Mouse (Mus musculus): Measurements from ENCODE around the gene Gopc.
"Not testable (repeated sequence)": the region's sequence is repeated elsewhere in the genome, so short reads cannot be mapped to it uniquely, and the experiment has no call there.

The Gopc gene

GRCm38 (mm10) chr10:52298568-52298967 is 83.4 kb downstream of the Gopc start:
- not testable (repeated sequence) for DNase-seq (ENCODE audit: low read depth, low spot score)

GRCm38 (mm10) chr10:52295934-52296333 is 86.0 kb downstream of the Gopc start:
- no peak for DNase-seq (ENCODE audit: low read depth, low spot score)

- DNase-seq (ENCODE audit: low read depth, low spot score) = no peak
Measured at GRCm38 (mm10) chr10:52293921-52294577, 87.9 kb downstream of the Gopc start.

GRCm38 (mm10) chr10:52292391-52292790 is 89.5 kb downstream of the Gopc start:
- not testable (repeated sequence) for DNase-seq (ENCODE audit: low read depth, low spot score)

GRCm38 (mm10) chr10:52289261-52289660 is 92.7 kb downstream of the Gopc start:
- no peak for DNase-seq (ENCODE audit: low read depth, low spot score)

GRCm38 (mm10) chr10:52287852-52288533 is 93.9 kb downstream of the Gopc start:
- no peak for DNase-seq (ENCODE audit: low read depth, low spot score)
